Mouse (Mus musculus) embryonic facial prominence, embryonic 11.5 days (tissue): ENCODE measurements around the gene Esrra. TPM values are rescaled to one million over a fixed set of nuclear protein-coding genes. Genes with fewer than 3 reads are reported as not detected.

Experiments
- ATAC-seq: fragments of 200-750 bp; cut with Nextera tagmentation; replicated peaks from 2 replicates; pipeline ENCODE4 v1.8.0; 2017; ENCODE audit warnings: low read depth; ENCODE audit not compliant: insufficient number of reproducible peaks, low FRiP score, low TSS enrichment
- DNase-seq: peaks from one replicate; pipeline ENCODE4 v3.0.0-alpha.2; 2015; ENCODE audit warnings: low spot score
- H3K27ac ChIP-seq: fragments of 300-500 bp; sonication (generic); replicated peaks from 2 replicates; pipeline ENCODE4 v1.5.1; 2014; ENCODE audit warnings: mild to moderate bottlenecking, low read depth, low read length, control low read depth
- H3K27me3 ChIP-seq: fragments of 300-500 bp; sonication (generic); 2 replicates; pipeline ENCODE4 v1.6.1; 2014; ENCODE audit warnings: mild to moderate bottlenecking, low read length, moderate library complexity, mixed read lengths; ENCODE audit not compliant: control insufficient read depth, insufficient read depth
- H3K36me3 ChIP-seq: fragments of 300-500 bp; sonication (generic); replicated peaks from 2 replicates; pipeline ENCODE4 v1.6.1; 2014; ENCODE audit warnings: low read depth, mild to moderate bottlenecking, low read length, moderate library complexity, mixed read lengths; ENCODE audit not compliant: control insufficient read depth, insufficient read depth
- H3K4me1 ChIP-seq: fragments of 300-500 bp; sonication (generic); 2 replicates; pipeline ENCODE4 v1.6.1; 2014; ENCODE audit warnings: low read length, mixed read lengths; ENCODE audit not compliant: control insufficient read depth, insufficient read depth
- H3K4me2 ChIP-seq: fragments of 300-500 bp; sonication (generic); 2 replicates; pipeline ENCODE4 v1.6.1; 2014; ENCODE audit warnings: low read depth, mild to moderate bottlenecking, control low read depth, low read length, moderate library complexity
- H3K4me3 ChIP-seq: fragments of 300-500 bp; sonication (generic); 2 replicates; pipeline ENCODE4 v1.5.1; 2014; ENCODE audit warnings: low read depth, low read length, control low read depth
- H3K9ac ChIP-seq: fragments of 300-500 bp; sonication (generic); replicated peaks from 2 replicates; pipeline ENCODE4 v1.6.1; 2014; ENCODE audit warnings: mild to moderate bottlenecking, control low read depth, low read length
- H3K9me3 ChIP-seq: fragments of 300-500 bp; sonication (generic); replicated peaks from 2 replicates; pipeline ENCODE4 v1.6.1; 2016; ENCODE audit warnings: mild to moderate bottlenecking, low read length, inconsistent platforms, mixed read lengths; ENCODE audit not compliant: control insufficient read depth
- WGBS: fragments of 180-500 bp; shearing (Covaris S2); extraction: QIAGEN DNeasy Blood & Tissue Kit; methylation state at CpG from one replicate; pipeline ENCODE4 v1.1.7; 2014; 5-methylcytosine and 5-hydroxymethylcytosine counted together
- polyA plus RNA-seq: library from polyadenylated mRNA; unstranded; fragments of >200 nt; fragmentation: Nextera tagmentation; extraction: Ambion mirVana; gene quantifications from 2 replicates; pipeline ENCODE4 v1.2.1, GENCODE M21; 2014

Esrra gene
- polyA plus RNA-seq, 1 experiment from 2014 or later: 2.7 TPM

DNA sequence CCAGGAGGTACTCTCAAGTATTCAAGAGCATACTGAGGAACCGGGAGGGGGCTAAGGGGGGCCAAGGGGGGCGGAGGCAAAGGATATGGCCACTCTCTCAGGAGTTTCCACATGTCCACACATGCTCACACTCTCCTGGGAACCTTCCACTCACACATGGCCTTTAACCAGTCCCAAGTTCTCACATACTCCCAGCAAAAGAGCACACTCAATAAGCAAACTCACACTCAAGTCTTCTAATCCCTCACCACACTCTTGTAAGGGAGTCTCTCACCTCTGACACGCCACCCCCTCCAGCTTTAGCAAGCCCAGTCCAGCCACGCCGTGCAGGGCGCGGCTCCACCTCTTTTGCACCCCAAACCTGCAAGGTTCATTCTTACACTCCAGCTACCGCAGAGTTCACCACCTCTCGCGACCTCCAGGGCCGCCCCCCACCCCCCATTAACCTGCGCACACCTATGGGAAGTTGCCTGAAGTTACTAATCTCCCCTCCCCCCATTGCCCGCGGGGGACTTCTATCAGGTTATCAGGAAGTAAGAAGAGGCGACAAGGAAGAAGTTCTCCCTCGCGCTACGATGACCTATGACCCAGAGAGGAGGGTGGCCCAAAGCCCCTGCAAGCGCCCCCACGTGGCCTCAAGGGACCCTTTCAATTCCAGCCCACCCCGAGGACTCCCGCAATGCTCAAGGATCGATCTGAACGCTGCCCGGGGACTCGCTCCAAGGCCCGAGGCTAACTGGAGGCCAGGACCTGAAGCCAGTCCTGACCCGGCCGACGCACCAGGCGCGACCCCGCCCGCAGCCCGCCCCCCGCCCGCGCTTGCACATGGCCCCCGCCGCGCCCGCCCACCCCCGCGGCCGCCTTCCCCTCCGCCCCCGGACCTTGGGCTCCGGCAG lies 624 bp downstream of the Esrra start:
- ATAC-seq (no peak; the same call in 1 of the 2 replicates), DNase-seq (peak; percentile 52)

DNA sequence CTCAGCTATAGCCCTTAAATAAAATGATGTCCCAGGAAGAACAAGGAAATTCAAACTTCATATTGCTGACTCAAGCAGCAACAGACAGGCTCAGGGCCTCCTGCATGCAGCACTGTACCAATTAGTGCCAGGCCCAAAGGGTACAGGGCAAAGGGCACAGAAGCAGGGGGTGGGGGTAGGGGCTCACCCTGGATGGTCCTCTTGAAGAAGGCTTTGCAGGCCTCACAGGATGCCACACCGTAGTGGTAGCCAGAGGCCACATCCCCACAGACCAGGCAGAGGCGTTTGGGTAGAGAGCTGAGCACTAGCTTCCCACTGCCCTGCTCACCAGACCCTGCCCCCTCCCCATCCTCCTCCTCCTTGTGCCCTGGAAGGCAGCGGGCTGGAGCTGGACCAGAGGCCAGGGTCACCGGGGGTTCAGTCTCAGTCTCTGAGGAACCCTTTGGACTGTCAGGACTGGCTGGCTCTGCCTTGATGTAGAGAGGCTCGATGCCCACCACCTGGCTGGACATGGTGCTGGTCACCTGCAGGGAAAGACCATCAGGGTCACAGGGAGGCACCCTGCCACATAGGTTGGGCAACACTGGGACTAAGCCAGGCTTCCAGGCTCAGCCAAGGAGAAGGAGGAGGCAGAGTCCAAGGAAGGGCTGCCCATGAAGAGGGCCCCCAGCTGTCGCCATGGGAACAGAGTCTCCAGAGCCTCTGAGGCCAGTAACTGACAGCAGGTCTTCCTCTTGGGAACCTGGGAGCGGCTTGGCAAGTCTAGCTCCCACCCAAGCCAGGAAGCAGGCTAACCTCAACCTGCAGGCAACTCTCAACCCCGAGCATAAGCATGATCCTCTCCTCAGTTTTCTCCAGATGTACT lies 1.5 kb downstream of the Esrra start:
- H3K4me3 ChIP-seq: peak overlapping the region; percentile 66
- peaks cover 6% of the 10 kb centered on the region; the same call in 1 of the 2 replicates for H3K4me1 ChIP-seq
- peak overlapping the region; percentile 88 for H3K4me2 ChIP-seq
- no peak overlapping the region for H3K27ac ChIP-seq
- DNase-seq (peak; percentile 29), ATAC-seq (no peak)
- H3K27me3 ChIP-seq: peaks cover 17% of the 10 kb centered on the region
- H3K36me3 ChIP-seq: no peaks in the 10 kb centered on the region
- peak overlapping the region; percentile 67 for H3K9ac ChIP-seq
- H3K9me3 ChIP-seq: no peaks in the 10 kb centered on the region
- 51% methylated on average over 8 of the region's 8 CpGs for WGBS

More for the DNA sequence above, 624 bp downstream of the Esrra start:
- no peaks in the 10 kb centered on the region for H3K9me3 ChIP-seq
- H3K36me3 ChIP-seq: no peaks in the 10 kb centered on the region
- H3K4me3 ChIP-seq: peak overlapping the region; percentile 66
- H3K27ac ChIP-seq: peak overlapping the region; percentile 60
- H3K9ac ChIP-seq: peak overlapping the region; percentile 67
- peaks cover 6% of the 10 kb centered on the region; the same call in 1 of the 2 replicates for H3K4me1 ChIP-seq
- peaks cover 24% of the 10 kb centered on the region for H3K27me3 ChIP-seq
- peak overlapping the region; percentile 88 for H3K4me2 ChIP-seq
- WGBS: 2% methylated on average over 42 of the region's 48 CpGs

DNA sequence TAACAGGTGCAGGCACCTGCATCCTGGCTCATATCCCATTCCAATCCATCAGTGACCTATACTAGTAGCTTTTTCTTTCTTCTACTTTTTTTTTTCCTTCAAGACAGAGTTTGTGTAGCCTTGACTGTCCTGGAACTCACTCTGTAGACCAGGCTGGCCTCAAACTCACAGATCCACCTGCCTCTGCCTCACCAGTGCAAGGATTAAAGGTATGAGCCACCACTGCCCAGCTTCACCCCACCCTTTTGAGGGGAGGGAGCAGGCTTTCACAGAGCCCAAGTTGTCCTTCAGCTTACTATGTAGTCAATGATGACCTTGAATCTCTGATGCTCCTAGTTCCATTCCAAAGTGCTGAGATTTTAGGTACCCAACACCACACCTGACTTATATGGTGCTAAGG lies 2.2 kb downstream of the Esrra start:
- no peak overlapping the region for H3K4me2 ChIP-seq
- peaks cover 11% of the 10 kb centered on the region for H3K27me3 ChIP-seq
- DNase-seq: no peak
- H3K9ac ChIP-seq: no peak overlapping the region
- ATAC-seq: no peak
- H3K4me3 ChIP-seq: no peak overlapping the region
- no peaks in the 10 kb centered on the region for H3K9me3 ChIP-seq
- H3K27ac ChIP-seq: no peak overlapping the region
- peaks cover 6% of the 10 kb centered on the region; the same call in 1 of the 2 replicates for H3K4me1 ChIP-seq
- H3K36me3 ChIP-seq: no peaks in the 10 kb centered on the region

DNA sequence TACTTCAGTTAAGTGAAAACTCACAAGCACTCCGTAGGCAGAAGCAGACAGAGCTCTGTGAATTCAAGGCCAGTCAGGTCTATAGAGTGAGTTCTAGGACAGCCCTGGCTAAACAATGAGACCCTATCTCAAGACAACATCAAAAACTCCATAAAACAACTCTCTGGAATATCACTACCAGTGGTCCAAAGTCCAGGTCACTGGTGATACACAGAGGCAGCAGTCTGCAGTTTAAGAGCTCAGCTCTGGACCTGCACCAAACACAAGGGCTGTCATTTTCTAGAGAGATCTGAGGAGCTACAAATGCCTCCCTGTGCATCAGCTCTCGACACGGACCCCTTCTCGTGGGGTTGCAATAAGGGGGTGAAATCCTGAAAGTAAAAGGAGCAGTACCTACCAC lies 3.3 kb downstream of the Esrra start:
- ATAC-seq: no peak

DNA sequence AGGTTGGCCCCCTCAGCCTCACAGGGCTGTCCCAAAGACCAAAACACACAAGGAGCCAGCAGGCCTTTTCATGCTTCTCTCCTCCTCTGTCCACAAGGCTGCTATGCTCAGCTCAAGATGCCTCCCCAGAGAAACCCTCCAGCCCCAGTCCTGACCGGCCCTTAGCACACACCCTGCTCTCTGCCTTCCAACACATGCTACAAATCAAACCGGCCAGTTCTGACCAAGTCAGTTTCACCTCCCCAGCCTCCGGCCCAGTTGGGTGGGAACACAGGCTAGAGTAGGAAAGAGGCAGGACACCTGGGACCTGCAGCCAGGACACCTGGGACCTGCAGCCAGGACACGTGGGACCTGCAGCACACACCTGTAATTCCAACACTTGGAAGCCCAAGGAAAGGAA lies 5.1 kb downstream of the Esrra start:
- Histone ChIP-seq H3K27ac (no peak overlapping the region), H3K4me3 (no peak overlapping the region), H3K36me3 (peaks cover 10% of the 10 kb centered on the region), H3K27me3 (no peaks in the 10 kb centered on the region), H3K9ac (no peak overlapping the region), H3K4me1 (peaks cover 6% of the 10 kb centered on the region; the same call in 1 of the 2 replicates), H3K4me2 (no peak overlapping the region), H3K9me3 (no peaks in the 10 kb centered on the region)
- ATAC-seq (no peak), DNase-seq (no peak)
- 88% methylated on average over 4 of the region's 4 CpGs for WGBS

More for the DNA sequence above, 3.3 kb downstream of the Esrra start:
- H3K9me3 ChIP-seq: no peaks in the 10 kb centered on the region
- H3K36me3 ChIP-seq: peaks cover 4% of the 10 kb centered on the region
- H3K27ac ChIP-seq: no peak overlapping the region
- DNase-seq: no peak
- H3K4me2 ChIP-seq: no peak overlapping the region
- peaks cover 6% of the 10 kb centered on the region; the same call in 1 of the 2 replicates for H3K4me1 ChIP-seq
- no peak overlapping the region for H3K4me3 ChIP-seq
- 91% methylated on average over 4 of the region's 4 CpGs for WGBS
- no peak overlapping the region for H3K9ac ChIP-seq
- H3K27me3 ChIP-seq: peaks cover 6% of the 10 kb centered on the region

DNA sequence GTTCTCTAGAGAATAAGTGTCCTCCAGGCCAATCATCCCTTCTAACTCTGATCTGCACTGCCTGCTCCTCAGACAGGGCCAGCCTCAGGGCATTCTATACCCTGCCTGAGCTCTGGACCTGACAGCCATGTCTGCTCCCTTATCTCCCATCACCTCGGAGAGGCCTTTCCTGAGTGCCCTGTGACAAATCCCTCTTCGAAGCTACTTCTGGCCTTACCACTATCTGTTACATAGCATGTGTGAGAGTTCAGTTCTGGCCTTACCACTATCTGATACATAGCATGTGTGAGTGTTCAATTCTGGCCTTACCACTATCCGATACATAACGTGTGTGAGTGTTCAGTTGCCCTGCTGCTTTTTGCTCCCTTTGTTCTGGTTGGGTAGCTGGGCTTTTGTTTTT lies 6.3 kb downstream of the Esrra start:
- DNase-seq: no peak
- Histone ChIP-seq H3K4me3 (no peak overlapping the region), H3K4me1 (peaks cover 6% of the 10 kb centered on the region), H3K4me2 (no peak overlapping the region), H3K27me3 (no peaks in the 10 kb centered on the region), H3K9me3 (no peaks in the 10 kb centered on the region), H3K9ac (no peak overlapping the region), H3K27ac (no peak overlapping the region), H3K36me3 (peaks cover 15% of the 10 kb centered on the region)
- WGBS: 80% methylated on average over 4 of the region's 4 CpGs
- no peak for ATAC-seq

DNA sequence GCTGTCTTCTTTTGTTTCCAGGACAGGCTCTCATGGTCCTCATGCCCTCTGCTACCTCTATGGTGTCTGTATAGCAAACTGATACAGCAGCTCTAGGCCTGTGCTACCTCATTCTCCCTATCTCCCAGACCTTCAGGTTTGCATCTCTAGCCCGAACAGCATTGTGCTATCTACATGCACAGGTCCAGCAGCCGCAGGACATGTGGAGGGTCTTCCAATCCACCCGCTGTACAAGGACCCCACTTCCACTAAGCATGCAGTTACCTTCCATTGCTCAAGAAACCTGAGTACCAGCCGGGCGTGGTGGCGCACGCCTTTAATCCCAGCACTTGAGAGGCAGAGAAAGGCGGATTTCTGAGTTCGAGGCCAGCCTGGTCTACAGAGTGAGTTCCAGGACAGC lies 7.1 kb downstream of the Esrra start:
- Histone ChIP-seq H3K4me2 (no peak overlapping the region), H3K36me3 (peaks cover 15% of the 10 kb centered on the region), H3K9ac (no peak overlapping the region), H3K9me3 (no peaks in the 10 kb centered on the region), H3K27ac (no peak overlapping the region), H3K4me3 (no peak overlapping the region), H3K4me1 (peaks cover 5% of the 10 kb centered on the region), H3K27me3 (no peaks in the 10 kb centered on the region)
- no peak for DNase-seq
- no peak for ATAC-seq
- 90% methylated on average over 9 of the region's 9 CpGs for WGBS
